Mouse (Mus musculus) ES-Bruce4 (cell line): ENCODE measurements around the gene Polg.

Source experiments
- CTCF ChIP-seq: IDR thresholded peaks from one replicate; pipeline ENCODE4 v1.8.1; 2011; ENCODE audit warnings: low read depth, low read length
- POLR2A ChIP-seq: IDR thresholded peaks from one replicate; pipeline ENCODE4 v1.8.1; 2011; ENCODE audit warnings: low read length; ENCODE audit not compliant: insufficient read depth

DNA sequence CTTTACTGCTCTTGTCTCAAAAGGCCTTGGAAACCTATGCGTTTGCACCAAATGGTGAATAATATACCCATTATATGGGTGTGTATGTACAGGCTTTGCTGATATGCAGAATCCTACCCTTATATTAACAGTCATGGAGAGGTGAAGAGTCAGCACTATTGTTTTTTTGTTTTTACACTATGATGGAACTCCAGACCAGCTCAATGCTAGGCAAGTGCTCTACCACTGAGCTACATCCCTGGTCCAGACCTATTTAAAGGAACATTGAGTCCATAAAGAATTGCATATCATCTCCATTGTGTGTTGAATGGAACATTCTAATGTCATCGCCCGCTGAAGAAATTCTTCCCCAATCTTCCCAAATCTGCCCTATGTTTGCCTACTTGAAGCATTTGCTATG is 44.5 kb upstream of the Polg start:
- TF ChIP-seq POLR2A (no peak), CTCF (no peak)
